Mouse (Mus musculus): ENCODE results near the gene Cit. TPM values are rescaled to one million over a fixed set of nuclear protein-coding genes. Genes with fewer than 3 reads are reported as not detected.

Cit gene
- total RNA-seq, 2 experiments from 2014 or later = 204 to 209 TPM

DNA sequence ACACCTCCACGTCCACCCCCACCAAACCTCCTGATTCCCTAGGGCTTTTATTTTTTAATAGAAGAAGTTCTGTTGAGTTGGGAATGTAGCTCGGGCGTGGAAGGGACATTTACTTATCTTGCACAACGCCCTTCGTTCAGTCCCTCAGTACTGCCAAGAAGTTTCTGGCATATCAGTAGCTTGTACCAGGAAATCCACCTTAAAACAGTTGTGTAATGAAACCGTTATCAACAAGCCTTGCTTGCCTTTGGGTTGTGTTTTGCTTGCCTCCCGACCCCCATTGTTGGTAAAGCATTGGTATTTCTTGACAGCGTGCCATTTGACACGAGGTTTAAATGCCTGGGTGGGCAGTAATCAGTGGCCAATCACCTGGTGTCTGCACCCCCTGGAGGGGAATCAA, 39.4 kb downstream of the Cit start:
- Histone ChIP-seq H3K4me3 (no peak overlapping the region), H3K27ac (no peak overlapping the region)
- intact Hi-C loops (cut with DNase I) = no loop called here
- TF ChIP-seq CTCF (IDR thresholded peaks at IDR 0.05) = no peak
- no peak for DNase-seq (ENCODE audit: extremely low spot score in 1 of 2, low spot score in 2 of 2)

DNA sequence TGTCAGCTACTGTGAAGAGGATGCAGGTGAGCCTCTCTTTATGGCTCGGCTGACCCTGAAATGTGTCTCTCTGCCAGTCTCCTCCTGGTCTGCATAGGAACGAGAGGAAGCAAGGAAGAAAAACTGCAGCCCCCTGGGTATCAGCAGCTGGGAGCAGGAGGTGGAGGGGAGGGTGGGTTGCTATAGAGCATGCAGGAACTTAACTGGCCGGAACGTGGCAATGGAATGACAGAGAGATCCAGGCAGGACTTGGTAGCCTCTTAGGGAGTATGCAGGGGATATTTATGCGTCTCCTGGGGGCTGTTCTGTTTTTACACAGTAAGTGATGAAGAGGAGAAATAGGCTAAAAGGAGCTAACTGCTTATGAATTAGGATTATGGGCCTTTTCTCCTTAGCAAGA, 48.7 kb downstream of the Cit start:
- Histone ChIP-seq H3K27ac (no peak overlapping the region), H3K4me3 (no peak overlapping the region)
- DNase-seq (ENCODE audit: extremely low spot score in 1 of 2, low spot score in 2 of 2) = no peak
- intact Hi-C loops (cut with DNase I) = no loop called here
- no peak for TF ChIP-seq CTCF (IDR thresholded peaks at IDR 0.05)

DNA sequence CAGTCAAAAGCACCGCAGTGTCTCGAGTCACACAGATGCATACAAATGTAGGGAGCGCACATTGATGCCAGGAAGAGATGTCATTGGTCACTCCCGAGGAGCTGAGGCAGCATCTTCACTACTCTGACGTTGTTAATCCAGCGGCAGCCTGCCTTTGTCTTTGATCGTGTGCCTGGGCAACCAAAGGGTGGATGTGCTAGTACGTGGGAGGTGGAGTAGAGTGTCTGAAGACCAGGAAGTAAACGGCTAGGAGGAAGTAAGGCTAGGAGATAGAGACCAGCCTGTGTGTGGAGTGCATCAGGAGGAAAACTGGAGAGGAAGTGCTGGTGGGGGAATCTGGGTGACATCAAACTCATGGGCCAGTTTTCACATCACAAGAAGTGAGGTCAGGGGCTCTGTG, 52.0 kb downstream of the Cit start:
- intact Hi-C loops (cut with DNase I) = no loop called here
- no peak overlapping the region for H3K27ac ChIP-seq
- no peak for TF ChIP-seq CTCF (IDR thresholded peaks at IDR 0.05)
- no peak overlapping the region for H3K4me3 ChIP-seq
- no peak for DNase-seq (ENCODE audit: extremely low spot score in 1 of 2, low spot score in 2 of 2)

DNA sequence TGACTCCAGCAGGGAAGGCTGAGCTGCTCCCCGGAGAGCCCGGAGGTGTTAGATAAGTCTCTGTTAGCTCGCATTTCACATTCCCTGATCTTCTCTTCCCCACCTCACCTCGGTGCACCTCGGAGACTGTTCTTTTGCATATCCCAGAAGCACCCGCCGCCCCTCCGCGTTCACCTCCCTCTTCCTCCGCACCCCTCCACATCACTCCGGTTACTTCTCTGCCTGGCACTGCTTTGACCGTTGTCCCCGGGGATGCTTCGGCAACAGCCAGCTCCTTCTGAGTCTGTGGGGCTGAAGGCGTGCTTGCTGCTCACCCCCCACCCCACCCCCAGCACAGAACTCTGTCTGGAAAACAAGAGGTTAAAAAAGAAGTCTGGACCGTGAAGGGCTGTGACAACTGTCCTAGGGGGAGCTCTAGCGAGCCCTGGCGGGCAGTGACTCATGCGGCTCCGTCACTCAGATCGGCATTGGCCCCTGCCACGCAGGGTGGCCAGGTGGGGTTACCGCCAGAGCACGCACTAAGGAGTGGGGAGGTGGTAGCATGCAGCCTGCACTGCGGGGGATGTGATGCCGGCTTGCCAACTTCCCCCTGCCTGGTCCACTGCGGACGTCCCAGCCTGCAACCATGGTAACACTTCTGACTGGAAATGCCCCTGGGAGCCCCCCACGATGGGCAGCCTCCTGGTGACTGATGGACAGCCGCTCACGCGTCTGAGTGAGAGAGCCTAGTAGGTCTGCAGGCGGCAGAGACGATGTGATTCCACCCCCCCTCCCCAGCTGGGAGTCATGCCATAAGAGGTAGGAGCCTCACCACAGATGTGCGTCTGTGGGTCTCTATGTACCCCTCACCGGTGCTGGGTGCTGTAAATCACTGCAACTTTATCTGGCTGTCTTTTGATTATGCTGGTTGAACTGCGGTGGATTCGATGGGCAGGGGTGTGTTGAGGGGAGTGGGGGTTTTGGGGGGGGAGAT, 62.2 kb downstream of the Cit start:
- intact Hi-C loops (cut with DNase I) = loop anchor here (2.0 to 5.0 kb wide), 4 partner anchors 60 to 255 kb away; partner anchors contain the start of gene Cit
- peak; percentile 69 to 71 for DNase-seq (ENCODE audit: extremely low spot score in 1 of 2, low spot score in 2 of 2)
- H3K27ac ChIP-seq = peak overlapping the region; percentile 94
- TF ChIP-seq CTCF (IDR thresholded peaks at IDR 0.05) = peak; percentile 50
- peak overlapping the region; percentile 82 for H3K4me3 ChIP-seq

DNA sequence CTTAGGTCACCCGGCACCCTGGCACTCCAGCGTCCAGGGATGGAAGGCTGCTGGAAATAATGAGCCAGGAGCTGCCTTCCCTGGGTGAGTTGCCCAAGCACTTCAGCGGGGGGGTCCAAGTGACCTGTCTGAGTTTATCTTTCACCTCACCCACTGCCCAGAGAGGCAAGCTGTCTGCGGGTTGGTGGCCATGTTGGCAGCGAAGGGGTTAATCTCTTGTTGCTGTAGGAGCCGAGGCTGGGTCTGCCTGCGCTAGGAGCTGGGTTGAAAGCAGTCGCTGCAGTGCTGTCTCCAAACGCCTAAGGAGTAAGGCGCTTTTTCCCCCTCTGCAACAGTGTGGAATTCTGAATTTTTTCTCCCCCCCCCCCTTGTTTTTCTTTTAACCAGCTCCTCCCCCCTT, 63.2 kb downstream of the Cit start:
- Histone ChIP-seq H3K27ac (peak overlapping the region; percentile 94), H3K4me3 (peak overlapping the region; percentile 82)
- DNase-seq (ENCODE audit: extremely low spot score in 1 of 2, low spot score in 2 of 2) = peak; percentile 70 to 75
- intact Hi-C loops (cut with DNase I) = loop anchor here (2.0 to 5.0 kb wide), 4 partner anchors 61 to 256 kb away; partner anchors contain the start of gene Cit
- TF ChIP-seq CTCF (IDR thresholded peaks at IDR 0.05) = no peak; the same call in 1 of the 2 replicates

DNA sequence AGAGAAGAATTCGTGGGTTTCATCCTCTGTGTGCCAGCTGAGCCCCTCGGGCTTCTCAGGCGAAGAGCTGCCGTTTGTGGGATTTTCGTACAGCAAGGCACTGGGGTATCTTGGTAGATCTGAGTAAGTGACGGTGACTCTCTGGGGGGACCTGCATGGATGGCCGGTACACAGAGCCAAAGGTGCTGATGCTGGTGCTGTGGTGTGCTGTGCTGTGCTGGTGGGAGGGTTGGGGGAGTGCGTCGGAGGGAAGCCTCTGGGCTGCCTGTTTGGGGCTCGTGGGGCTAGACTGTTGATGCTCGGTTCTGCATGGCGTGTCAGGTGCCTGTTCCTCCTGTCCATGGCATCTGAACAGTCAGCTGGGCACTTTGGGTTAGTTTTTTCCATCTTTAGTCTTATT, 63.6 kb downstream of the Cit start:
- intact Hi-C loops (cut with DNase I) = loop anchor here (2.0 to 5.0 kb wide), 4 partner anchors 61 to 256 kb away; partner anchors contain the start of gene Cit
- Histone ChIP-seq H3K27ac (peak overlapping the region; percentile 94), H3K4me3 (peak overlapping the region; percentile 82)
- DNase-seq (ENCODE audit: extremely low spot score in 1 of 2, low spot score in 2 of 2) = no peak
- TF ChIP-seq CTCF (IDR thresholded peaks at IDR 0.05) = no peak

DNA sequence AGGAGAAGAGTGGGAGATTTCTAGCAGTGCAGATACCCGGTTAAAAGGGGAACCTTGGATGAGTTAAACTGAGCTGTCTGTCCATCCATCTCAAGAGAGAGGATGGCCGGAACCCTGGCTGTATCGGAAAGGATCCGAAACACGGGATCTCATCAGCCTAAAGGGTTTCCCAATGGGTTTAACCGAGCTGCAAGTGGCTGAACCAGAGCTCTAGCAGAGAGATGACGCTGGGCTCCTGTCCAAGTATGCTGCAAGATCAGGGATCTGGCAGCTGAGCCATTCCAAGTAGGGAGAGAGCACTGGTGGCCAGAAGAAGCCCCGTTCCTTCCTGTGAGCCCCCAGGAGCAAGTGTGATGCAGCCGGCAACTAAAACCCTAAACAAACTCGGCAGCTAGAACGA, 64.0 kb downstream of the Cit start:
- H3K27ac ChIP-seq = peak overlapping the region; percentile 94
- no peak for TF ChIP-seq CTCF (IDR thresholded peaks at IDR 0.05)
- intact Hi-C loops (cut with DNase I) = loop anchor here (2.0 to 5.0 kb wide), 4 partner anchors 62 to 257 kb away; partner anchors contain the start of gene Cit

DNA sequence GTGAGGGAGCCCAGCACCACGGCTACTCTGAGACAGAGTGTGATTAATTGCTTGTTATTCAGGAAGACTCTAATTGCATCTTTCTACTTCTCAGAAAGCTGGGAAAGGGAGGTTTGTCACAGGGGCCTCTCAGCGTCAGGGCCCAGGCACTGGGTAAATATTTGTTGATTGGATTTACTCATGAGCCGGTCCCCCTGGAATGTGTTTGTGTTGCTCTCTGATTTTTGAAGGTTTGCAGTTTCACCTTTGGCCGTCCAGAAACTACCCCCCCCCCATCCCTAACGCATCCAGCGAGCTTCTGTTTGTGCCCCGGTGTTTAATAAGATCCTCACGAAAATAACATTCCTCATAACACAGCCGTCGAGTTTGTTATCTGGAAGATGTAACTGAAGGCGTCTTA, 65.4 kb downstream of the Cit start:
- DNase-seq (ENCODE audit: extremely low spot score in 1 of 2, low spot score in 2 of 2) = no peak
- intact Hi-C loops (cut with DNase I) = no loop called here
- peak overlapping the region; percentile 82 for H3K4me3 ChIP-seq
- no peak for TF ChIP-seq CTCF (IDR thresholded peaks at IDR 0.05)
- peak overlapping the region; percentile 94 for H3K27ac ChIP-seq

More for the DNA sequence above, 64.0 kb downstream of the Cit start:
- peak overlapping the region; percentile 82 for H3K4me3 ChIP-seq
- DNase-seq (ENCODE audit: extremely low spot score in 1 of 2, low spot score in 2 of 2) = peak; percentile 49 to 56

DNA sequence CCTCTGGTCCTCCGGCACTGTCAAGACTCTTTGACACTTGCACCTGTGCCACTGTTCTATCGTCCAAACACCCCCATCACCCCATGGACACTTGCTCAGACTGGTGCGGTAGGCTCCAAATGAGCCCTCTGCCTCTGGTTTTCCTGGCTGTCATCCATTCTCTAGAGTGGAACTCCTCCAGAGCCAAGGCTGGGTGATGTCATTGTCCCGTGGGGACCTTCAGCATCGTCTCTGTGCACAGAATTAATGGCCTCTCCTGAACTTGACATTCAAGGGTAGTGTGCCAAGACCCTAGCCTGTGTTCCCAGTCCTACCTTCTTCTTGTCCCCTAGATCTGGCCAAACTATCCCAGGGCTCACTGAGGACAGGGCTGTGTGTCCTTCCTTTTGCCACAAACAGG, 70.4 kb downstream of the Cit start:
- TF ChIP-seq CTCF (IDR thresholded peaks at IDR 0.05) = no peak
- H3K27ac ChIP-seq = no peak overlapping the region
- H3K4me3 ChIP-seq = no peak overlapping the region
- intact Hi-C loops (cut with DNase I) = no loop called here
- no peak for DNase-seq (ENCODE audit: extremely low spot score in 1 of 2, low spot score in 2 of 2)

DNA sequence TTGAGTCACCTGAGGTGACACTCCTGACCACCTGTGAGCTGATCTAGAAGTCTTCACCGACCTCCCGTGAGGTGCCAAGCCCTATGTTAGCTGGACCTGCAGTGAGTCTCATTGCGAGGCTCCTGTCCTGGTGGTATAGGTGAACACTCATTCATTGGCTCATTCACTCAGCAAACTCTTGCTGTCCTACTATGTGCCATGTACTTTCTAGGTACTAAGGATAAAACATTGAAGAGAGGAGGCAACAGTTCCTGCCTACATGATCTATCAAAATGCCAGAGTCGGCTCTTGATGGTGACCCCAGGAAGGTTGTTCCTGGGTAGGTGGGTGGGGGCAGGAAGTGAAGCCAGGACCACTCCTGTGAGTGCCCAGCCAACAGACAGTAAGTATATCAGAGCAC, 72.9 kb downstream of the Cit start:
- TF ChIP-seq CTCF (IDR thresholded peaks at IDR 0.05) = no peak
- Histone ChIP-seq H3K27ac (no peak overlapping the region), H3K4me3 (no peak overlapping the region)
- DNase-seq (ENCODE audit: extremely low spot score in 1 of 2, low spot score in 2 of 2) = no peak
- intact Hi-C loops (cut with DNase I) = no loop called here

DNA sequence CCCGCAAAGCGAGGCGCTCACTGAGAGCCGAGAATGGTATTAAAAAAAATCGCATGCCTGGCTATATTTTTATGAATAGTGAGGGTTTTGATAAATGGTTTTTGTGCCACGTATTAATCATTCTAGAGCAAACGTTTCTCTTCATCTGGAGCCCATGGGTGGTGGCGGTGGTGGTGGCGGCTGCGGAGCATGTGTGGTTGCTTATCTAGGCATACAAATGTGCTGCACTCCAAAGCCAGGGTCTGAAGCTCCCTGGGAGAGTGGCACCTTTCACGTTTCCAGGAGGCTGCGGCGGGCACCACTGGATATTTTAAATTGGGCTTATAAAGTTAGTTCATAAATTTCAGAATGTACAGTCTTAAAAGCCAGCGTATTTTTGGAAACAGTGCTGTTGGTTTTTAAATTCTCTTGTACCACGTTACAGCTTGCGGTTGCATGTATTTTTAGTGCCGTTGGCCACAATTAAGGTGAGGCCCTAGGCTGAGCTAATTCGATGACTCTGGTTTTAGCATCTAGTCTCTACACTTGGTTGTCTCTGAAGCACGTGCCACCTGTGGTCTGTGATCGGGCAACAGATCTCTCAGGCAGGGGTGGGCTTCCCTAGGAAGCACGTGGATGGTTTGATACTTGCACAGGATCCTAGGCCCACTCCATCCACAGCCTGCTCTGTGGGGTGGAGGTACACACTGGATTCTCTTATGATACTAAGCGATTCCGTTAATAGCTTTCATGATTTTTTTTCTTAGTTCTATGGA, 73.7 kb downstream of the Cit start:
- TF ChIP-seq CTCF (IDR thresholded peaks at IDR 0.05) = no peak
- Histone ChIP-seq H3K27ac (peak overlapping the region; percentile 36; the same call in 1 of the 2 replicates), H3K4me3 (no peak overlapping the region)
- intact Hi-C loops (cut with DNase I) = no loop called here
- no peak for DNase-seq (ENCODE audit: extremely low spot score in 1 of 2, low spot score in 2 of 2)

DNA sequence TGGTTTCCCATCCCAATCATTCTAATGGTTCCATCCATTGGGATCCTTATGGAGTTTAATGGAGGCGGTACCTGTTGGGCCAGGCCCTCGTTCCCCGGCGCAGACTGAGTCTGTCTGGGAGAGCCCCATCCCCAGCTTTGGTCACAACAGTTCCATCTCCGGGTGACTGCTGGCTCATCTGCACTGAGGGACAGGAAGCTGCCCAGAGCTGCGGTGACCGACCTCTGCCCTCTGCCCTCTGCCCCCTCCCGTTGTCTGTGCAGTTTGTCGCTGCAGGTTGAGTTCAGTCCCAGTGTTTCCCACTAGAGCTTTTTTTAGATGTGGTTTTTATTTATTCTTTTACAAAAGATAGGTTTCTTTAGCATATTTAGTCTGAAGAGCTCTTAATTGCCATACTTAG, 76.9 kb downstream of the Cit start:
- DNase-seq (ENCODE audit: extremely low spot score in 1 of 2, low spot score in 2 of 2) = no peak
- TF ChIP-seq CTCF (IDR thresholded peaks at IDR 0.05) = no peak
- intact Hi-C loops (cut with DNase I) = loop anchor here (5.0 kb wide), 1 partner anchor 190 kb away; the partner anchor contains the start of gene Bicdl1
- Histone ChIP-seq H3K27ac (no peak overlapping the region), H3K4me3 (no peak overlapping the region)
